Mouse (Mus musculus) lung, postnatal 0 days (tissue): ENCODE measurements around the gene Hrh2. TPM values are rescaled to one million over a fixed set of nuclear protein-coding genes. Genes with fewer than 3 reads are reported as not detected.

ENCODE experiments used
- ATAC-seq: fragments of 200-750 bp; cut with Nextera tagmentation; 2 replicates; pipeline ENCODE4 v1.8.0; 2017; ENCODE audit warnings: moderate library complexity
- DNase-seq: peaks from one replicate; pipeline ENCODE4 v3.0.0-alpha.2; 2016; ENCODE audit warnings: low spot score
- H3K27ac ChIP-seq: fragments of 300-500 bp; sonication (generic); 2 replicates; pipeline ENCODE4 v1.5.1; 2014; ENCODE audit warnings: antibody characterized with exemption, mild to moderate bottlenecking, low read length, mixed read lengths
- H3K27me3 ChIP-seq: fragments of 300-500 bp; sonication (generic); replicated peaks from 2 replicates; pipeline ENCODE4 v1.6.1; 2014; ENCODE audit warnings: low read length, mixed read lengths; ENCODE audit not compliant: insufficient read depth
- H3K36me3 ChIP-seq: fragments of 300-500 bp; sonication (generic); 2 replicates; pipeline ENCODE4 v1.6.1; 2014; ENCODE audit warnings: low read length, mixed read lengths; ENCODE audit not compliant: insufficient read depth
- H3K4me1 ChIP-seq: fragments of 300-500 bp; sonication (generic); 2 replicates; pipeline ENCODE4 v1.6.1; 2014; ENCODE audit warnings: antibody characterized with exemption, low read depth, low read length, mixed read lengths; ENCODE audit not compliant: insufficient read depth
- H3K4me2 ChIP-seq: fragments of 300-500 bp; sonication (generic); replicated peaks from 2 replicates; pipeline ENCODE4 v1.6.1; 2014; ENCODE audit warnings: low read depth, mild to moderate bottlenecking, low read length, moderate library complexity, mixed read lengths
- H3K4me3 ChIP-seq: fragments of 300-500 bp; sonication (generic); 2 replicates; pipeline ENCODE4 v1.5.1; 2014; ENCODE audit warnings: low read depth, low read length
- H3K9ac ChIP-seq: fragments of 300-500 bp; sonication (generic); replicated peaks from 2 replicates; pipeline ENCODE4 v1.6.1; 2014; ENCODE audit warnings: low read depth, mild to moderate bottlenecking
- H3K9me3 ChIP-seq: fragments of 300-500 bp; sonication (generic); 2 replicates; pipeline ENCODE4 v1.6.1; 2016; ENCODE audit warnings: low read length, mixed read lengths
- CTCF ChIP-seq: IDR thresholded peaks from 2 replicates; pipeline ENCODE4 v1.5.1; 2016; ENCODE audit warnings: antibody characterized with exemption, mild to moderate bottlenecking
- EP300 ChIP-seq: IDR thresholded peaks from 2 replicates; pipeline ENCODE4 v1.6.1; 2016; ENCODE audit warnings: antibody characterized with exemption, mild to moderate bottlenecking, control low read depth
- WGBS: fragments of 180-500 bp; shearing (Covaris S2); extraction: QIAGEN DNeasy Blood & Tissue Kit; methylation state at CpG from one replicate; pipeline ENCODE4 v1.1.7; 2014; 5-methylcytosine and 5-hydroxymethylcytosine counted together
- polyA plus RNA-seq: library from polyadenylated mRNA; unstranded; fragments of >200 nt; fragmentation: Nextera tagmentation; extraction: Ambion mirVana; gene quantifications from 2 replicates; pipeline ENCODE4 v1.2.1, GENCODE M21; 2015

Hrh2 gene
- polyA plus RNA-seq, 1 experiment from 2014 or later = 0.12 TPM

GRCm38 (mm10) chr13:54173941-54174340 is 18.0 kb upstream of the Hrh2 start:
- no peak overlapping the region for H3K4me2 ChIP-seq
- H3K4me3 ChIP-seq = no peak overlapping the region
- WGBS = 100% methylated on average over 2 of the region's 2 CpGs
- H3K4me1 ChIP-seq = no peaks in the 10 kb centered on the region
- H3K27me3 ChIP-seq = no peaks in the 10 kb centered on the region
- H3K27ac ChIP-seq = no peak overlapping the region
- H3K9ac ChIP-seq = no peak overlapping the region
- ATAC-seq (no peak), DNase-seq (no peak)
- TF ChIP-seq CTCF (no peak), EP300 (no peak)
- H3K9me3 ChIP-seq = no peaks in the 10 kb centered on the region
- no peaks in the 10 kb centered on the region for H3K36me3 ChIP-seq

GRCm38 (mm10) chr13:54174703-54175102 is 17.2 kb upstream of the Hrh2 start:
- Histone ChIP-seq H3K36me3 (no peaks in the 10 kb centered on the region), H3K4me2 (no peak overlapping the region), H3K9me3 (no peaks in the 10 kb centered on the region), H3K9ac (no peak overlapping the region), H3K27me3 (no peaks in the 10 kb centered on the region), H3K27ac (no peak overlapping the region), H3K4me1 (no peaks in the 10 kb centered on the region), H3K4me3 (no peak overlapping the region)
- ATAC-seq (no peak), DNase-seq (no peak)
- TF ChIP-seq EP300 (no peak), CTCF (peak; percentile 30)
- 85% methylated on average over 4 of the region's 4 CpGs for WGBS

GRCm38 (mm10) chr13:54175426-54175825 is 16.5 kb upstream of the Hrh2 start:
- no peak for DNase-seq
- no peaks in the 10 kb centered on the region for H3K4me1 ChIP-seq
- no peaks in the 10 kb centered on the region for H3K36me3 ChIP-seq
- H3K4me3 ChIP-seq = no peak overlapping the region
- no peak overlapping the region for H3K27ac ChIP-seq
- WGBS = 69% methylated on average over 8 of the region's 8 CpGs
- H3K9ac ChIP-seq = no peak overlapping the region
- H3K4me2 ChIP-seq = no peak overlapping the region
- no peaks in the 10 kb centered on the region for H3K9me3 ChIP-seq
- TF ChIP-seq EP300 (no peak), CTCF (no peak)
- no peak for ATAC-seq
- H3K27me3 ChIP-seq = no peaks in the 10 kb centered on the region

GRCm38 (mm10) chr13:54176406-54177020 is 15.4 kb upstream of the Hrh2 start:
- no peaks in the 10 kb centered on the region for H3K4me1 ChIP-seq
- H3K27ac ChIP-seq = no peak overlapping the region
- no peak overlapping the region for H3K4me2 ChIP-seq
- no peak overlapping the region for H3K9ac ChIP-seq
- WGBS = 68% methylated on average over 4 of the region's 4 CpGs
- no peaks in the 10 kb centered on the region for H3K36me3 ChIP-seq
- DNase-seq = no peak
- no peak for TF ChIP-seq EP300
- TF ChIP-seq CTCF = no peak
- H3K4me3 ChIP-seq = no peak overlapping the region
- H3K9me3 ChIP-seq = no peaks in the 10 kb centered on the region
- ATAC-seq = no peak
- no peaks in the 10 kb centered on the region for H3K27me3 ChIP-seq

GRCm38 (mm10) chr13:54177346-54177745 is 14.6 kb upstream of the Hrh2 start:
- 87% methylated on average over 2 of the region's 2 CpGs for WGBS
- Histone ChIP-seq H3K9ac (no peak overlapping the region), H3K36me3 (no peaks in the 10 kb centered on the region), H3K9me3 (no peaks in the 10 kb centered on the region), H3K27me3 (no peaks in the 10 kb centered on the region), H3K4me2 (no peak overlapping the region), H3K4me3 (no peak overlapping the region), H3K27ac (no peak overlapping the region), H3K4me1 (no peaks in the 10 kb centered on the region)
- DNase-seq (no peak), ATAC-seq (no peak)
- TF ChIP-seq CTCF = no peak
- no peak for TF ChIP-seq EP300

GRCm38 (mm10) chr13:54178647-54179046 is 13.3 kb upstream of the Hrh2 start:
- H3K9me3 ChIP-seq = no peaks in the 10 kb centered on the region
- no peak overlapping the region for H3K4me2 ChIP-seq
- H3K27ac ChIP-seq = no peak overlapping the region
- H3K9ac ChIP-seq = no peak overlapping the region
- H3K4me3 ChIP-seq = no peak overlapping the region
- no peak for TF ChIP-seq EP300
- no peak for TF ChIP-seq CTCF
- DNase-seq = no peak
- WGBS = 53% methylated on average over 5 of the region's 5 CpGs
- H3K27me3 ChIP-seq = no peaks in the 10 kb centered on the region
- H3K4me1 ChIP-seq = no peaks in the 10 kb centered on the region
- ATAC-seq = no peak
- no peaks in the 10 kb centered on the region for H3K36me3 ChIP-seq

GRCm38 (mm10) chr13:54179971-54180370 is 12.0 kb upstream of the Hrh2 start:
- Histone ChIP-seq H3K9ac (no peak overlapping the region), H3K4me2 (no peak overlapping the region), H3K4me1 (no peaks in the 10 kb centered on the region), H3K27me3 (no peaks in the 10 kb centered on the region), H3K4me3 (no peak overlapping the region), H3K36me3 (no peaks in the 10 kb centered on the region), H3K9me3 (no peaks in the 10 kb centered on the region), H3K27ac (no peak overlapping the region)
- WGBS = 83% methylated on average over 3 of the region's 3 CpGs
- DNase-seq = no peak
- no peak for TF ChIP-seq CTCF
- no peak for TF ChIP-seq EP300
- ATAC-seq = no peak
